Comparison of ENCODE assay signal across 8 mouse cellular contexts in the genomic region with DNA sequence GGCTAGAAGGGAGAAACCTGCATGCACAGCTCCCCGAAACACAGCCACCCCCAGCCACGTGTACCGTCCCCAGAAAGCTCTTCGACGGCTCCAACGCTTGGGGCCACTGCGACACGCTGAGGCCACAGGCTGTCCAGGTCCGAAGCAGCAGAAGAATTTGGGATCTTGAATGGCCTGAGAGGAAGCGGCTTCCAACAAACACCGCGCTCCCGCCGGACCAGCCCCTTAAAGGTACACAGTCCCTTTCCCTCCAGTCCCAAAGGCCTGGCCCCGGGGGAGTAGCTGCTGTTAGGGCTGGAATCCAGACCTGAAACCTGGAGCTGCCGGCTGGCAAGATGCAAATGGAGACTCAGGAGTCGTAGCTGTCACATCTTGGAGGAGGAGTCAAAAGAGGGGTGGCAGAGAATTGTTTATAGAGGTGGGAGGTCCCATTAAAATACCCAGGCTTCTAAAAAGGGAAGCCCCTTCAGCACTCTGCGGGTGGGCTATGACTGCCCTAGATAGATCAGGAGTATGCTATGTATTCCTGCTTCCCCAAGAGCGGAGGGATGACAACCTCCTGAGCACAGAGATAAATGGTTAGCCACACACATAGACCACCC. TPM values are rescaled to one million over a fixed set of nuclear protein-coding genes. Genes with fewer than 3 reads are reported as not detected.
DNase-seq lines count a peak whose midpoint lies in the region; ATAC-seq and TF ChIP-seq lines count a peak whose summit lies in the region.

TSS of gene Hapln3 (minus strand) at position 176 of the 602 bp plus-strand sequence.

- no peak for TF ChIP-seq CTCF in lung, embryonic 14.5 days (IDR thresholded peaks at IDR 0.05; ENCODE audit: low read depth)

- peak; percentile 71 for DNase-seq in lung, embryonic 14.5 days
- no peak for DNase-seq in lung, postnatal 36 days
- DNase-seq in mesoderm, embryonic 11.5 days (ENCODE audit: low read depth, low spot score) = peak; percentile 52
- DNase-seq in frontal cortex, postnatal 10 days (ENCODE audit: low spot score in 2 of 2) = no peak
- DNase-seq in cerebellum, adult 9-11 months = no peak

- peaks cover 27% of the 10 kb centered on the region for H3K36me3 ChIP-seq in lung, embryonic 14.5 days (ENCODE audit: insufficient read depth)
- H3K36me3 ChIP-seq in forebrain, embryonic 12.5 days (replicated peaks) = peaks cover 2% of the 10 kb centered on the region
- peaks cover 4% of the 10 kb centered on the region; the same call in 1 of the 2 replicates for H3K36me3 ChIP-seq in intestine, embryonic 16.5 days (ENCODE audit: control insufficient read depth, insufficient read depth, low read length)

- ATAC-seq in lung, embryonic 14.5 days (ENCODE audit: insufficient read depth) = peak; percentile 64; the same call in 1 of the 2 replicates
- peak; percentile 28; the same call in 1 of the 2 replicates for ATAC-seq in forebrain, embryonic 12.5 days (ENCODE audit: low FRiP score)
- ATAC-seq in intestine, embryonic 16.5 days = peak; percentile 48; the same call in 1 of the 2 replicates
- no peak for ATAC-seq in megakaryocyte-erythroid progenitor cell, adult 5-6 weeks (replicated peaks; ENCODE audit: low FRiP score, low TSS enrichment, poor library complexity, severe bottlenecking)

- peaks cover 7% of the 10 kb centered on the region; the same call in 1 of the 2 replicates for H3K27me3 ChIP-seq in lung, embryonic 14.5 days (ENCODE audit: insufficient read depth, low read length)
- peaks cover 25% of the 10 kb centered on the region for H3K27me3 ChIP-seq in forebrain, embryonic 12.5 days
- H3K27me3 ChIP-seq in intestine, embryonic 16.5 days (replicated peaks; ENCODE audit: control insufficient read depth, insufficient read depth, low read length) = no peaks in the 10 kb centered on the region; the same call in 1 of the 2 replicates

- H3K27ac ChIP-seq in lung, embryonic 14.5 days (ENCODE audit: low read depth) = no peak within 1 kb of the TSS
- H3K27ac ChIP-seq in forebrain, embryonic 12.5 days = no peak within 1 kb of the TSS
- H3K27ac ChIP-seq in intestine, embryonic 16.5 days (ENCODE audit: low read length) = no peak within 1 kb of the TSS

- H3K4me2 ChIP-seq in lung, embryonic 14.5 days = peak within 1 kb of the TSS; percentile 62
- peak within 1 kb of the TSS; percentile 53 for H3K4me2 ChIP-seq in forebrain, embryonic 12.5 days
- H3K4me2 ChIP-seq in intestine, embryonic 16.5 days (ENCODE audit: low read depth, low read length) = peak within 1 kb of the TSS; percentile 49

- H3K4me3 ChIP-seq in lung, embryonic 14.5 days (ENCODE audit: low read depth, low read length) = peak within 1 kb of the TSS; percentile 29
- H3K4me3 ChIP-seq in forebrain, embryonic 12.5 days (replicated peaks) = peak within 1 kb of the TSS; percentile 25
- H3K4me3 ChIP-seq in intestine, embryonic 16.5 days (ENCODE audit: low read length) = peak within 1 kb of the TSS; percentile 37

- H3K9me3 ChIP-seq in lung, embryonic 14.5 days (ENCODE audit: low read depth, low read length) = no peaks in the 10 kb centered on the region
- H3K9me3 ChIP-seq in forebrain, embryonic 12.5 days = no peaks in the 10 kb centered on the region
- H3K9me3 ChIP-seq in intestine, embryonic 16.5 days (ENCODE audit: control insufficient read depth, low read length) = no peaks in the 10 kb centered on the region

- peak within 1 kb of the TSS; percentile 30; the same call in 1 of the 2 replicates for H3K9ac ChIP-seq in lung, embryonic 14.5 days
- H3K9ac ChIP-seq in forebrain, embryonic 12.5 days = peak within 1 kb of the TSS; percentile 7; the same call in 1 of the 2 replicates
- peak within 1 kb of the TSS; percentile 47 for H3K9ac ChIP-seq in intestine, embryonic 16.5 days (ENCODE audit: low read depth, low read length)

- WGBS in lung, embryonic 14.5 days = 3% methylated on average over 19 of the region's 19 CpGs
- WGBS in forebrain, embryonic 12.5 days = 4% methylated on average over 19 of the region's 19 CpGs
- 7% methylated on average over 19 of the region's 19 CpGs for WGBS in intestine, embryonic 16.5 days

- H3K4me1 ChIP-seq in lung, embryonic 14.5 days (ENCODE audit: insufficient read depth) = 0 out of 2 replicates have a peak, but pooled peaks cover 5% of the 10 kb centered on the region
- peaks cover 17% of the 10 kb centered on the region for H3K4me1 ChIP-seq in forebrain, embryonic 12.5 days
- H3K4me1 ChIP-seq in intestine, embryonic 16.5 days (ENCODE audit: control insufficient read depth, insufficient read depth, low read length) = peaks cover 15% of the 10 kb centered on the region; the same call in 1 of the 2 replicates

RNA-seq across cellular contexts. Expression of gene Hapln3, which starts in this region (rescaled TPM):
- polyA plus RNA-seq in lung, embryonic 14.5 days (2014; fragmentation: Nextera tagmentation; extraction: Ambion mirVana) = 2.9 and 3.7 TPM in 2 replicates
- polyA plus RNA-seq in forebrain, embryonic 12.5 days (2016; fragmentation: Nextera tagmentation; extraction: Ambion mirVana) = 1.5 and 1.8 TPM in 2 replicates
- 1.7 and 1.9 TPM in 2 replicates for polyA plus RNA-seq in intestine, embryonic 16.5 days (2015; fragmentation: Nextera tagmentation; extraction: Ambion mirVana)
- total RNA-seq in megakaryocyte-erythroid progenitor cell, adult 5-6 weeks (2014; fragmentation: Nextera tagmentation) = not detected in 2 replicates
- not detected in 2 replicates for total RNA-seq in megakaryocyte-erythroid progenitor cell, adult 5-6 weeks (2017)

Comparison
In these comparisons a context has a peak if more than half of its experiments do, and no peak if none do; other contexts are left out.
1. DNase-seq: peak in lung, embryonic 14.5 days (single experiment) and mesoderm, embryonic 11.5 days (single experiment); none in lung, postnatal 36 days (single experiment), frontal cortex, postnatal 10 days (0 of 2) and cerebellum, adult 9-11 months (single experiment).
2. Peak in every context shown above with its lines, with median percentiles within 50 percentile points of each other: H3K4me2 ChIP-seq, H3K4me3 ChIP-seq and H3K9ac ChIP-seq.